Mouse (Mus musculus) lung, adult 2 months (tissue): Measurements from ENCODE around the gene Rhov.

Source experiments
- CTCF ChIP-seq: fragments of 200-500 bp; IDR thresholded peaks from 2 replicates; pipeline ENCODE4 v1.5.1; 2011; ENCODE audit warnings: mild to moderate bottlenecking, low read length, control low read depth; ENCODE audit not compliant: insufficient read depth
- POLR2A ChIP-seq: fragments of 200-500 bp; IDR thresholded peaks from 2 replicates; pipeline ENCODE4 v1.6.1; 2011; ENCODE audit warnings: low read depth, mild to moderate bottlenecking, control low read depth, low read length, borderline replicate concordance; ENCODE audit errors: extremely low read depth

DNA sequence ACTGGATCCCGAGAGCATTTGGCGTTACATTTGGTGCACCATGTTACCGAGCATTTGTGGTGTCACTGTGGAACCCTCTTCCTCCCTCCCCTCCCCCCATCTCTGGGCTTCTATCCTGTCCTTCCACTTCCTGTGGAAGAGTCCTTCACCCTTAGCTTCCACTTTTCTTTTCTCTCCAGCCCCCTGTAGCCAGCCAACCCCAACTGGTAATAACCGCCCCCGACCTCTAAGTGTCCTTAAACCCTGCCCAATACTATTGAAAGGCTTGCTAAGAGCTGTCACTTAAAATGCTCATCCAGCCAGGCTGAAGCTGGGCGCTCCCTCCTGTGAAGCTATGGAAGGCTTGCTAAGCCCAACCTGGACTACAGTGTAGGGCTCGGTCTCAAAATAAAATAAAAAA, 5.9 kb upstream of the Rhov start:
- no peak for TF ChIP-seq CTCF
- no peak for TF ChIP-seq POLR2A
